Comparison of ENCODE assay signal across 21 mouse cellular contexts in the genomic region with DNA sequence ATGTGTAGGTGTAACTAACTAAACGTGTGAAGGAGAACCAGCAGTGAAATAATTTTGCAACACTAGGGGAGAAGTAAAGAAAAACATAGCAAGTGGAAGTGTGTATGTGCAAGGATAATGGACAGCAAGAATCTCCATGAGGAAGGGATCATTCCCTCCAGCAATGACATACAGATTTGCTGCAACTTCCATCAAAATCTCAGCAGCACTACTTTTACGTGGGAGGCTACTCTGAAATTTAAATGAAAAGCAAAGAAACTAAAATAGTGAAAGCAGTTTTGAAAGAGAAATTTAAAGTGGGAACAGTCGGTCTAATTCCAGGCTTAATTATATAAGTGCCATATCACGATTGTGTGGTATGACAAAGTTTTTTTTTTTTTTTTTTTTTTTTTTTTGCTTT.
"Had no signal": no experiment of that assay in that cellular context is flagged by ENCODE, and none has a peak within 500 bp of the region (broad histone marks: within the 10 kb centered on the region; RNA-seq: fewer than 3 reads in every experiment).

No protein-coding gene starts in this region.

- ATAC-seq: forebrain, embryonic 13.5 days; forebrain, embryonic 14.5 days; forebrain, embryonic 15.5 days; forebrain, embryonic 16.5 days; forebrain, postnatal 0 days had no signal

- DNase-seq: cerebellum, adult 8-10 months; cerebellum, adult 9-10 months; cerebellum, adult 9-11 months; cerebellum, postnatal 10 days; cerebellum, postnatal 14 days; cerebellum, postnatal 25 days; cerebellum, postnatal 36 days; embryo, embryonic 11 days; forebrain, postnatal 0 days; gastrocnemius, adult 2 months; gastrocnemius, postnatal 10 days; gastrocnemius, postnatal 14 days; gastrocnemius, postnatal 25 days; gastrocnemius, postnatal 36 days; heart, adult 11 months; heart, adult 18-20 months; heart, adult 2 months had no signal
